Mouse (Mus musculus) CD4-positive naive resting alpha-beta T cell, adult 57 days (primary cell): ENCODE data around the gene Ifnl2. TPM values are rescaled to one million over a fixed set of nuclear protein-coding genes. Genes with fewer than 3 reads are reported as not detected.

Source experiments
- total RNA-seq: library from RNA; stranded (reverse); gene quantifications from one replicate; pipeline ENCODE4 v1.2.4, GENCODE M21; 2023

The Ifnl2 gene
- total RNA-seq = not detected

GRCm38 (mm10) chr7:28510405-28510974 lies at the start of gene Ifnl2:
TSS of gene Ifnl2 (minus strand) at chr7:28510455.

GRCm38 (mm10) chr7:28547154-28547553 lies 36.9 kb upstream of the Ifnl2 start, which contains the start of gene Nccrp1:
TSS of gene Nccrp1 (minus strand) at chr7:28547254.

GRCm38 (mm10) chr7:28540526-28540925 lies 30.3 kb upstream of the Ifnl2 start, which contains the start of gene Sycn:
TSS of gene Sycn (plus strand) at chr7:28540885.

GRCm38 (mm10) chr7:28522536-28522935 lies 12.3 kb upstream of the Ifnl2 start, which contains the start of gene Ifnl3:
TSS of gene Ifnl3 (plus strand) at chr7:28522836.

Other genes starting within 250 kb of the Ifnl2 start
- gene Eid2, start 242.6 kb downstream of the Ifnl2 start, total RNA-seq = 9.9 TPM
- gene Eid2b, start 232.7 kb downstream of the Ifnl2 start, total RNA-seq = 5.5 TPM
- not detected for gene Selenov, start 219.3 kb downstream of the Ifnl2 start, total RNA-seq
- not detected for gene Dll3, start 208.2 kb downstream of the Ifnl2 start, total RNA-seq
- 32.5 TPM for gene Timm50, start 198.4 kb downstream of the Ifnl2 start, total RNA-seq
- gene Supt5, start 171.7 kb downstream of the Ifnl2 start, total RNA-seq = 190 TPM
- 5,484 TPM for gene Rps16, start 159.8 kb downstream of the Ifnl2 start, total RNA-seq
- gene Plekhg2, start 137.9 kb downstream of the Ifnl2 start, total RNA-seq = 207 TPM
- gene Zfp36, start 130.2 kb downstream of the Ifnl2 start, total RNA-seq = 442 TPM
- 14.8 TPM for gene Med29, start 117.7 kb downstream of the Ifnl2 start, total RNA-seq
- 154 TPM for gene Paf1, start 117.5 kb downstream of the Ifnl2 start, total RNA-seq
- gene Gmfg, start 73.0 kb downstream of the Ifnl2 start, total RNA-seq = 312 TPM
- 6.7 TPM for gene Lrfn1, start 58.5 kb downstream of the Ifnl2 start, total RNA-seq
- not detected for gene Ifnl3, start 12.4 kb upstream of the Ifnl2 start, total RNA-seq
- not detected for gene Sycn, start 30.4 kb upstream of the Ifnl2 start, total RNA-seq
- gene Nccrp1, start 36.8 kb upstream of the Ifnl2 start, total RNA-seq = 0.38 TPM
- gene Samd4b, start 87.7 kb upstream of the Ifnl2 start, total RNA-seq = 45.7 TPM
- 8.9 TPM for gene Pak4, start 87.7 kb upstream of the Ifnl2 start, total RNA-seq
- not detected for gene Acp7, start 120.9 kb upstream of the Ifnl2 start, total RNA-seq
- 2.8 TPM for gene Fbxo27, start 182.4 kb upstream of the Ifnl2 start, total RNA-seq
- gene Fbxo17, start 206.3 kb upstream of the Ifnl2 start, total RNA-seq = 34.4 TPM
- 24.0 TPM for gene Mrps12, start 231.4 kb upstream of the Ifnl2 start, total RNA-seq
- gene Sars2, start 231.5 kb upstream of the Ifnl2 start, total RNA-seq = 22.5 TPM
- 1.3 TPM for gene Ccer2, start 245.7 kb upstream of the Ifnl2 start, total RNA-seq